Mouse (Mus musculus): Measurements from ENCODE around the gene Jak1. TPM values are rescaled to one million over a fixed set of nuclear protein-coding genes. Genes with fewer than 3 reads are reported as not detected.

Jak1 gene
- polyA plus RNA-seq, 1 experiment from 2014 or later, result 61.3 TPM

GRCm38 (mm10) chr4:101196407-101196806, 68.7 kb downstream of the Jak1 start:
- Histone ChIP-seq H3K4me2 (ENCODE audit: low read depth) (no peak overlapping the region), H3K9me3 (ENCODE audit: control insufficient read depth, low read length) (no peaks in the 10 kb centered on the region), H3K27ac (ENCODE audit: low read depth, low read length) (no peak overlapping the region), H3K36me3 (ENCODE audit: control insufficient read depth, insufficient read depth, low read length) (no peaks in the 10 kb centered on the region), H3K4me1 (ENCODE audit: control insufficient read depth, insufficient read depth, low read length) (no peaks in the 10 kb centered on the region), H3K27me3 (ENCODE audit: control insufficient read depth, insufficient read depth, low read length) (no peaks in the 10 kb centered on the region), H3K4me3 (ENCODE audit: low read depth, low read length) (no peak overlapping the region), H3K9ac (ENCODE audit: low read length) (no peak overlapping the region)
- no peak for ATAC-seq (ENCODE audit: insufficient read depth, low FRiP score, low TSS enrichment)
- WGBS, result 91% methylated on average over 2 of the region's 2 CpGs
- no peak for DNase-seq (ENCODE audit: low spot score)

- no peaks in the 10 kb centered on the region for H3K9me3 ChIP-seq (ENCODE audit: control insufficient read depth, low read length)
- no peak overlapping the region for H3K4me2 ChIP-seq (ENCODE audit: low read depth)
- no peaks in the 10 kb centered on the region for H3K36me3 ChIP-seq (ENCODE audit: control insufficient read depth, insufficient read depth, low read length)
- WGBS, result 78% methylated on average over 1 of the region's 1 CpGs
- no peaks in the 10 kb centered on the region for H3K4me1 ChIP-seq (ENCODE audit: control insufficient read depth, insufficient read depth, low read length)
- H3K9ac ChIP-seq (ENCODE audit: low read length), result no peak overlapping the region
- ATAC-seq (ENCODE audit: insufficient read depth, low FRiP score, low TSS enrichment) (no peak), DNase-seq (ENCODE audit: low spot score) (no peak)
- no peak overlapping the region for H3K4me3 ChIP-seq (ENCODE audit: low read depth, low read length)
- H3K27me3 ChIP-seq (ENCODE audit: control insufficient read depth, insufficient read depth, low read length), result no peaks in the 10 kb centered on the region
- H3K27ac ChIP-seq (ENCODE audit: low read depth, low read length), result no peak overlapping the region
Observed at GRCm38 (mm10) chr4:101194170-101194569, 70.9 kb downstream of the Jak1 start.

- DNase-seq (ENCODE audit: low spot score), result no peak
- 90% methylated on average over 5 of the region's 5 CpGs for WGBS
- Histone ChIP-seq H3K27me3 (ENCODE audit: control insufficient read depth, insufficient read depth, low read length) (no peaks in the 10 kb centered on the region), H3K4me3 (ENCODE audit: low read depth, low read length) (no peak overlapping the region), H3K4me1 (ENCODE audit: control insufficient read depth, insufficient read depth, low read length) (no peaks in the 10 kb centered on the region), H3K36me3 (ENCODE audit: control insufficient read depth, insufficient read depth, low read length) (no peaks in the 10 kb centered on the region), H3K9ac (ENCODE audit: low read length) (no peak overlapping the region), H3K4me2 (ENCODE audit: low read depth) (no peak overlapping the region), H3K9me3 (ENCODE audit: control insufficient read depth, low read length) (no peaks in the 10 kb centered on the region), H3K27ac (ENCODE audit: low read depth, low read length) (no peak overlapping the region)
- ATAC-seq (ENCODE audit: insufficient read depth, low FRiP score, low TSS enrichment), result no peak
Observed at GRCm38 (mm10) chr4:101192241-101192976, 72.7 kb downstream of the Jak1 start.

GRCm38 (mm10) chr4:101187381-101187780, 77.7 kb downstream of the Jak1 start:
- ATAC-seq (ENCODE audit: insufficient read depth, low FRiP score, low TSS enrichment) (no peak), DNase-seq (ENCODE audit: low spot score) (no peak)
- Histone ChIP-seq H3K36me3 (ENCODE audit: control insufficient read depth, insufficient read depth, low read length) (no peaks in the 10 kb centered on the region; the same call in 1 of the 2 replicates), H3K9me3 (ENCODE audit: control insufficient read depth, low read length) (no peaks in the 10 kb centered on the region), H3K4me2 (ENCODE audit: low read depth) (no peak overlapping the region), H3K27me3 (ENCODE audit: control insufficient read depth, insufficient read depth, low read length) (no peaks in the 10 kb centered on the region), H3K4me1 (ENCODE audit: control insufficient read depth, insufficient read depth, low read length) (no peaks in the 10 kb centered on the region), H3K27ac (ENCODE audit: low read depth, low read length) (no peak overlapping the region), H3K9ac (ENCODE audit: low read length) (no peak overlapping the region), H3K4me3 (ENCODE audit: low read depth, low read length) (no peak overlapping the region)
- WGBS, result 76% methylated on average over 4 of the region's 4 CpGs

GRCm38 (mm10) chr4:101186591-101186990, 78.5 kb downstream of the Jak1 start:
- no peak overlapping the region for H3K9ac ChIP-seq (ENCODE audit: low read length)
- no peak overlapping the region for H3K4me2 ChIP-seq (ENCODE audit: low read depth)
- ATAC-seq (ENCODE audit: insufficient read depth, low FRiP score, low TSS enrichment) (no peak), DNase-seq (ENCODE audit: low spot score) (no peak)
- H3K27ac ChIP-seq (ENCODE audit: low read depth, low read length), result no peak overlapping the region
- no peaks in the 10 kb centered on the region for H3K27me3 ChIP-seq (ENCODE audit: control insufficient read depth, insufficient read depth, low read length)
- H3K9me3 ChIP-seq (ENCODE audit: control insufficient read depth, low read length), result no peaks in the 10 kb centered on the region
- H3K4me3 ChIP-seq (ENCODE audit: low read depth, low read length), result no peak overlapping the region
- WGBS, result 95% methylated on average over 5 of the region's 5 CpGs
- H3K36me3 ChIP-seq (ENCODE audit: control insufficient read depth, insufficient read depth, low read length), result no peaks in the 10 kb centered on the region; the same call in 1 of the 2 replicates
- H3K4me1 ChIP-seq (ENCODE audit: control insufficient read depth, insufficient read depth, low read length), result no peaks in the 10 kb centered on the region

- Histone ChIP-seq H3K36me3 (ENCODE audit: control insufficient read depth, insufficient read depth, low read length) (no peaks in the 10 kb centered on the region; the same call in 1 of the 2 replicates), H3K4me2 (ENCODE audit: low read depth) (no peak overlapping the region), H3K4me3 (ENCODE audit: low read depth, low read length) (no peak overlapping the region), H3K9ac (ENCODE audit: low read length) (no peak overlapping the region), H3K27me3 (ENCODE audit: control insufficient read depth, insufficient read depth, low read length) (no peaks in the 10 kb centered on the region), H3K4me1 (ENCODE audit: control insufficient read depth, insufficient read depth, low read length) (no peaks in the 10 kb centered on the region), H3K9me3 (ENCODE audit: control insufficient read depth, low read length) (no peaks in the 10 kb centered on the region), H3K27ac (ENCODE audit: low read depth, low read length) (no peak overlapping the region)
- 69% methylated on average over 3 of the region's 3 CpGs for WGBS
- DNase-seq (ENCODE audit: low spot score) (no peak), ATAC-seq (ENCODE audit: insufficient read depth, low FRiP score, low TSS enrichment) (no peak)
Observed at GRCm38 (mm10) chr4:101185216-101185615, 79.9 kb downstream of the Jak1 start.

- no peaks in the 10 kb centered on the region for H3K4me1 ChIP-seq (ENCODE audit: control insufficient read depth, insufficient read depth, low read length)
- H3K27ac ChIP-seq (ENCODE audit: low read depth, low read length), result no peak overlapping the region
- no peak overlapping the region for H3K4me2 ChIP-seq (ENCODE audit: low read depth)
- no peak for ATAC-seq (ENCODE audit: insufficient read depth, low FRiP score, low TSS enrichment)
- H3K9me3 ChIP-seq (ENCODE audit: control insufficient read depth, low read length), result no peaks in the 10 kb centered on the region
- WGBS, result 79% methylated on average over 9 of the region's 9 CpGs
- no peak for DNase-seq (ENCODE audit: low spot score)
- H3K27me3 ChIP-seq (ENCODE audit: control insufficient read depth, insufficient read depth, low read length), result no peaks in the 10 kb centered on the region
- H3K9ac ChIP-seq (ENCODE audit: low read length), result no peak overlapping the region
- no peaks in the 10 kb centered on the region; the same call in 1 of the 2 replicates for H3K36me3 ChIP-seq (ENCODE audit: control insufficient read depth, insufficient read depth, low read length)
- H3K4me3 ChIP-seq (ENCODE audit: low read depth, low read length), result no peak overlapping the region
Observed at GRCm38 (mm10) chr4:101182603-101183011, 82.5 kb downstream of the Jak1 start.

- no peak overlapping the region for H3K4me2 ChIP-seq (ENCODE audit: low read depth)
- no peaks in the 10 kb centered on the region for H3K9me3 ChIP-seq (ENCODE audit: control insufficient read depth, low read length)
- H3K27ac ChIP-seq (ENCODE audit: low read depth, low read length), result no peak overlapping the region
- no peak overlapping the region for H3K9ac ChIP-seq (ENCODE audit: low read length)
- ATAC-seq (ENCODE audit: insufficient read depth, low FRiP score, low TSS enrichment), result no peak
- H3K36me3 ChIP-seq (ENCODE audit: control insufficient read depth, insufficient read depth, low read length), result no peaks in the 10 kb centered on the region
- 86% methylated on average over 5 of the region's 5 CpGs for WGBS
- H3K4me1 ChIP-seq (ENCODE audit: control insufficient read depth, insufficient read depth, low read length), result no peaks in the 10 kb centered on the region
- DNase-seq (ENCODE audit: low spot score), result no peak
- H3K4me3 ChIP-seq (ENCODE audit: low read depth, low read length), result no peak overlapping the region
- no peaks in the 10 kb centered on the region for H3K27me3 ChIP-seq (ENCODE audit: control insufficient read depth, insufficient read depth, low read length)
Observed at GRCm38 (mm10) chr4:101180681-101181080, 84.4 kb downstream of the Jak1 start.

- 82% methylated on average over 6 of the region's 6 CpGs for WGBS
- no peak overlapping the region for H3K4me3 ChIP-seq (ENCODE audit: low read depth, low read length)
- H3K9me3 ChIP-seq (ENCODE audit: control insufficient read depth, low read length), result no peaks in the 10 kb centered on the region
- H3K4me2 ChIP-seq (ENCODE audit: low read depth), result no peak overlapping the region
- no peaks in the 10 kb centered on the region for H3K27me3 ChIP-seq (ENCODE audit: control insufficient read depth, insufficient read depth, low read length)
- no peaks in the 10 kb centered on the region for H3K4me1 ChIP-seq (ENCODE audit: control insufficient read depth, insufficient read depth, low read length)
- H3K27ac ChIP-seq (ENCODE audit: low read depth, low read length), result no peak overlapping the region
- H3K36me3 ChIP-seq (ENCODE audit: control insufficient read depth, insufficient read depth, low read length), result no peaks in the 10 kb centered on the region
- no peak overlapping the region for H3K9ac ChIP-seq (ENCODE audit: low read length)
- ATAC-seq (ENCODE audit: insufficient read depth, low FRiP score, low TSS enrichment), result no peak
- no peak for DNase-seq (ENCODE audit: low spot score)
Observed at GRCm38 (mm10) chr4:101179836-101180235, 85.2 kb downstream of the Jak1 start.
